In the genomic region with DNA sequence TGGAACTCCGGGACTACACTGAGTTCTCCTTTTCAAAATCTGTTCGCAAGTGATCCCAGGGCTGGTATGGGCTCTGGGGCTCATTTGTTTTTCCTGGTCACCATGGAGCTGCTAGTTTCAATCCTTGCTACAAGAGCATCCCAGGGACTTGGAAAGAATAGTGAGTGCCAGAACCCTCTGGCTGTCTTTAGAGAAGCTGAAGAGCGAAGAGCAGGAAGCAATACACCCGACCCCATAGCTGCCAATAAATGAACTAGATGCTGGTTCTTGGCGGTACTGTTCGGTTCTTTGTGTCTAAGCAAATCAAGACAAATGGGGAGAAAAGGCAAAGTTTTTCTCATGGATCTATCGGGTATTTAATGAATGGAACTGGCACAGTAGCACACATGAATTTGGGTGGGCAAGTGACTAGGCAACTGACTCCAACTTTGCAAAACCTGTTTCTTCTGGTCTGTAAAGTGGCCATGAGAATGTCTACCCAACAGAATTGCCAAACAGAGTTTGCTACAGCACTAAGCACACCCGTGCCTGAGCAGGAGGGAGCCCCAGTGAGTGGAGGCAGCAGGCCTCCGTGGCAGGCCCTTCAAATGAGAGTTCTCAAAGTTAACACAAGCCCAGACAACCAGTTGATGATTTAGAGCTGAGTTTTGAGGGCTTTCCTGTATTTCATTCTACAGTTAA, we compare ENCODE assay signal across 17 mouse cellular contexts.
DNase-seq lines count a peak whose midpoint lies in the region; ATAC-seq and TF ChIP-seq lines count a peak whose summit lies in the region.
"Had no signal": no experiment of that assay in that cellular context is flagged by ENCODE, and none has a peak within 500 bp of the region (broad histone marks: within the 10 kb centered on the region; RNA-seq: fewer than 3 reads in every experiment).

No protein-coding gene starts in this region.

- no peaks in the 10 kb centered on the region for H3K36me3 ChIP-seq in heart, embryonic 10.5 days
- H3K36me3 ChIP-seq in liver, postnatal 0 days (replicated peaks; ENCODE audit: insufficient read depth, low read length), result no peaks in the 10 kb centered on the region
- H3K36me3 ChIP-seq: forebrain, embryonic 15.5 days; intestine, embryonic 15.5 days; midbrain, embryonic 10.5 days; neural tube, embryonic 13.5 days had no signal

- no peaks in the 10 kb centered on the region for H3K27me3 ChIP-seq in heart, embryonic 10.5 days (ENCODE audit: insufficient read depth, poor library complexity, severe bottlenecking)
- H3K27me3 ChIP-seq in liver, postnatal 0 days (ENCODE audit: insufficient read depth, low read length), result no peaks in the 10 kb centered on the region
- H3K27me3 ChIP-seq: CH12.LX; forebrain, embryonic 15.5 days; intestine, embryonic 15.5 days; neural tube, embryonic 13.5 days had no signal

- H3K4me1 ChIP-seq in heart, embryonic 10.5 days, result no peaks in the 10 kb centered on the region
- H3K4me1 ChIP-seq in liver, postnatal 0 days (ENCODE audit: insufficient read depth), result no peaks in the 10 kb centered on the region
- H3K4me1 ChIP-seq: forebrain, embryonic 15.5 days; intestine, embryonic 15.5 days; midbrain, embryonic 10.5 days; neural tube, embryonic 13.5 days had no signal

- peak; percentile 1 for DNase-seq in cerebellum, adult 9-10 months
- no peak for DNase-seq in cerebellum, adult 18-20 months
- DNase-seq in heart, adult 18-20 months, result peak; percentile 19 to 36
- DNase-seq in heart, embryonic 10.5 days (ENCODE audit: low spot score), result no peak
- peak; percentile 6 for DNase-seq in layer of hippocampus, adult 11-12 months (ENCODE audit: low spot score)
- no peak for DNase-seq in layer of hippocampus, adult 9-10 months (ENCODE audit: low spot score)
- DNase-seq in gastrocnemius, postnatal 25 days, result peak; percentile 31
- DNase-seq in liver, postnatal 0 days, result no peak
- DNase-seq: kidney, postnatal 4 days; right cerebral cortex, postnatal 14 days had no signal

- H3K4me3 ChIP-seq in heart, embryonic 10.5 days, result no peak overlapping the region
- H3K4me3 ChIP-seq in liver, postnatal 0 days (ENCODE audit: low read depth, low read length), result no peak overlapping the region
- H3K4me3 ChIP-seq: erythroblast, embryonic 14.5 days; forebrain, embryonic 15.5 days; intestine, embryonic 15.5 days; midbrain, embryonic 10.5 days; neural tube, embryonic 13.5 days had no signal

- no peaks in the 10 kb centered on the region for H3K9me3 ChIP-seq in heart, embryonic 10.5 days
- no peaks in the 10 kb centered on the region for H3K9me3 ChIP-seq in liver, postnatal 0 days (ENCODE audit: low read length)
- H3K9me3 ChIP-seq: forebrain, embryonic 15.5 days; intestine, embryonic 15.5 days; midbrain, embryonic 10.5 days; neural tube, embryonic 13.5 days had no signal

- no peak for TF ChIP-seq CTCF in liver, postnatal 0 days (IDR thresholded peaks at IDR 0.05; ENCODE audit: low read depth)

- H3K9ac ChIP-seq in liver, postnatal 0 days (replicated peaks), result no peak overlapping the region
- H3K9ac ChIP-seq: forebrain, embryonic 15.5 days; intestine, embryonic 15.5 days; neural tube, embryonic 13.5 days had no signal

- 84% methylated on average over 9 of the region's 9 CpGs for WGBS in heart, embryonic 10.5 days
- WGBS in liver, postnatal 0 days (ENCODE audit: insufficient replicate concordance), result 76% methylated on average over 9 of the region's 9 CpGs

- ATAC-seq in liver, postnatal 0 days, result no peak
- ATAC-seq: forebrain, embryonic 15.5 days; intestine, embryonic 15.5 days had no signal

- TF ChIP-seq EP300 in liver, postnatal 0 days (IDR thresholded peaks at IDR 0.05; ENCODE audit: low read depth), result no peak

- no peak overlapping the region for H3K4me2 ChIP-seq in liver, postnatal 0 days (ENCODE audit: low read depth, low read length)
- H3K4me2 ChIP-seq: forebrain, embryonic 15.5 days; intestine, embryonic 15.5 days; neural tube, embryonic 13.5 days had no signal

- no peak overlapping the region for H3K27ac ChIP-seq in heart, embryonic 10.5 days
- H3K27ac ChIP-seq in liver, postnatal 0 days (ENCODE audit: low read depth), result no peak overlapping the region
- H3K27ac ChIP-seq: forebrain, embryonic 15.5 days; intestine, embryonic 15.5 days; midbrain, embryonic 10.5 days; neural tube, embryonic 13.5 days; stomach, postnatal 0 days had no signal

Comparison
In these comparisons a context has a peak if more than half of its experiments do, and no peak if none do; other contexts are left out.
1. DNase-seq: peak in cerebellum, adult 9-10 months (single experiment), heart, adult 18-20 months (2 of 2), layer of hippocampus, adult 11-12 months (single experiment) and gastrocnemius, postnatal 25 days (single experiment); none in cerebellum, adult 18-20 months (0 of 2), heart, embryonic 10.5 days (single experiment), layer of hippocampus, adult 9-10 months (single experiment) and liver, postnatal 0 days (single experiment).